Mouse (Mus musculus) urinary bladder, postnatal 25 days (tissue): Measurements from ENCODE around the gene Galnt6.

Experiments
- DNase-seq: peaks from one replicate; pipeline ENCODE4 v3.0.0; 2022; ENCODE audit warnings: low spot score

The Galnt6 gene

GRCm38 (mm10) chr15:100754041-100754440 lies 24.9 kb upstream of the Galnt6 start:
- DNase-seq = no peak

GRCm38 (mm10) chr15:100753045-100753444 lies 23.9 kb upstream of the Galnt6 start:
- no peak for DNase-seq

- DNase-seq = no peak
These were observed 23.3 kb upstream of the Galnt6 start for GRCm38 (mm10) chr15:100752439-100752838.

GRCm38 (mm10) chr15:100749751-100750538 lies 20.8 kb upstream of the Galnt6 start:
- no peak for DNase-seq

GRCm38 (mm10) chr15:100748584-100748983 lies 19.4 kb upstream of the Galnt6 start:
- no peak for DNase-seq

GRCm38 (mm10) chr15:100747121-100747963 lies 18.2 kb upstream of the Galnt6 start:
- no peak for DNase-seq

GRCm38 (mm10) chr15:100746478-100747120 lies 17.4 kb upstream of the Galnt6 start:
- no peak for DNase-seq

GRCm38 (mm10) chr15:100743238-100743637 lies 14.1 kb upstream of the Galnt6 start:
- DNase-seq = no peak

GRCm38 (mm10) chr15:100739442-100739841 lies 10.3 kb upstream of the Galnt6 start:
- no peak for DNase-seq

- DNase-seq = no peak
These were observed 9.2 kb upstream of the Galnt6 start for GRCm38 (mm10) chr15:100738351-100738781.

- no peak for DNase-seq
These were observed 8.5 kb upstream of the Galnt6 start for GRCm38 (mm10) chr15:100737667-100738066.

GRCm38 (mm10) chr15:100735953-100736300 lies 6.8 kb upstream of the Galnt6 start:
- no peak for DNase-seq

- DNase-seq = no peak
These were observed 6.1 kb upstream of the Galnt6 start for GRCm38 (mm10) chr15:100735095-100735952.

GRCm38 (mm10) chr15:100732580-100732979 lies 3.4 kb upstream of the Galnt6 start:
- no peak for DNase-seq

- no peak for DNase-seq
These were observed 1.9 kb upstream of the Galnt6 start for GRCm38 (mm10) chr15:100731081-100731480.

- no peak for DNase-seq
These were observed 590 bp downstream of the Galnt6 start for GRCm38 (mm10) chr15:100728586-100728985.

GRCm38 (mm10) chr15:100727834-100728233 lies 1.3 kb downstream of the Galnt6 start:
- no peak for DNase-seq

GRCm38 (mm10) chr15:100726721-100727120 lies 2.5 kb downstream of the Galnt6 start:
- DNase-seq = no peak

- DNase-seq = peak; percentile 27
These were observed 5.7 kb downstream of the Galnt6 start for GRCm38 (mm10) chr15:100723505-100723904.

- DNase-seq = no peak
These were observed 6.6 kb downstream of the Galnt6 start for GRCm38 (mm10) chr15:100722564-100722963.

- DNase-seq = no peak
These were observed 7.2 kb downstream of the Galnt6 start for GRCm38 (mm10) chr15:100722026-100722425.

- no peak for DNase-seq
These were observed 7.7 kb downstream of the Galnt6 start for GRCm38 (mm10) chr15:100721445-100721844.
